Mouse (Mus musculus) myocyte (in vitro differentiated cells): ENCODE data around the gene Hoxd10. TPM values are rescaled to one million over a fixed set of nuclear protein-coding genes. Genes with fewer than 3 reads are reported as not detected.

Experiments
- H3K27me3 ChIP-seq: one replicate; pipeline ENCODE4 v1.6.1; 2011; ENCODE audit not compliant: control insufficient read depth, insufficient read depth, insufficient read length
- H3K36me3 ChIP-seq: one replicate; pipeline ENCODE4 v1.6.1; 2011; ENCODE audit not compliant: control insufficient read depth, insufficient read depth
- H3K4me2 ChIP-seq: one replicate; pipeline ENCODE4 v1.6.1; 2011; ENCODE audit warnings: low read depth, control low read depth
- H3K4me3 ChIP-seq: one replicate; pipeline ENCODE4 v1.5.1; 2011; ENCODE audit warnings: mild to moderate bottlenecking, control low read depth, moderate library complexity
- H3K79me2 ChIP-seq: one replicate; pipeline ENCODE4 v1.6.1; 2011; ENCODE audit not compliant: control insufficient read depth, insufficient read depth
- H3ac ChIP-seq: one replicate; pipeline ENCODE4 v1.6.1; 2011; ENCODE audit not compliant: control insufficient read depth, insufficient read length
- CEBPB ChIP-seq: IDR thresholded peaks from 2 replicates; pipeline ENCODE4 v1.6.1; 2011; ENCODE audit warnings: mild to moderate bottlenecking, moderate library complexity; ENCODE audit not compliant: poor library complexity, insufficient read depth, severe bottlenecking
- E2F4 ChIP-seq: IDR thresholded peaks from one replicate; pipeline ENCODE4 v1.6.1; 2011; ENCODE audit warnings: mild to moderate bottlenecking, control low read depth, moderate library complexity; ENCODE audit not compliant: insufficient read depth
- MAX ChIP-seq: IDR thresholded peaks from one replicate; pipeline ENCODE4 v1.6.1; 2011; ENCODE audit warnings: low read depth, mild to moderate bottlenecking, control low read depth
- MYOD1 ChIP-seq, 3 experiments: IDR thresholded peaks; one replicate each; pipeline ENCODE4 v1.6.1; 2011; ENCODE audit warnings: control low read depth in 2 of 3, low read depth in 2 of 3, mild to moderate bottlenecking in 2 of 3, moderate library complexity in 1 of 3; ENCODE audit not compliant: insufficient read length in 2 of 3, control insufficient read depth in 1 of 3
- MYOG ChIP-seq, 3 experiments: IDR thresholded peaks; one replicate each; pipeline ENCODE4 v1.6.1; 2011; ENCODE audit warnings: control low read depth in 2 of 3, low read depth in 2 of 3, mild to moderate bottlenecking in 2 of 3; ENCODE audit not compliant: insufficient read length in 2 of 3, control insufficient read depth in 1 of 3, insufficient read depth in 1 of 3
- POLR2A ChIP-seq: IDR thresholded peaks from one replicate; pipeline ENCODE4 v1.6.1; 2011; ENCODE audit warnings: low read depth, mild to moderate bottlenecking, control low read depth, moderate library complexity; ENCODE audit not compliant: insufficient read length
- POLR2AphosphoS2 ChIP-seq: IDR thresholded peaks from one replicate; pipeline ENCODE4 v1.6.1; 2011; ENCODE audit warnings: low read depth, control low read depth; ENCODE audit not compliant: insufficient read length
- REST ChIP-seq: IDR thresholded peaks from one replicate; pipeline ENCODE4 v1.6.1; 2011; ENCODE audit warnings: mild to moderate bottlenecking, control low read depth, moderate library complexity; ENCODE audit not compliant: insufficient read depth, insufficient read length
- SRF ChIP-seq: IDR thresholded peaks from one replicate; pipeline ENCODE4 v1.6.1; 2011; ENCODE audit warnings: low read depth; ENCODE audit not compliant: control insufficient read depth, insufficient read length
- TCF12 ChIP-seq: IDR thresholded peaks from one replicate; pipeline ENCODE4 v1.6.1; 2011; ENCODE audit warnings: mild to moderate bottlenecking, control low read depth; ENCODE audit not compliant: poor library complexity, insufficient read depth, severe bottlenecking
- TCF3 ChIP-seq: IDR thresholded peaks from one replicate; pipeline ENCODE4 v1.6.1; 2011; ENCODE audit warnings: low read depth, control low read depth; ENCODE audit not compliant: insufficient read length
- USF1 ChIP-seq: IDR thresholded peaks from one replicate; pipeline ENCODE4 v1.6.1; 2011; ENCODE audit warnings: low read depth, mild to moderate bottlenecking, control low read depth, moderate library complexity
- polyA plus RNA-seq: library from polyadenylated mRNA; unstranded; fragments of >200 nt; fragmentation: generic; extraction: Trizol; gene quantifications from one replicate; pipeline ENCODE4 v1.2.1, GENCODE M21; 2012; ENCODE audit warnings: missing spikeins

Gene Hoxd10
- polyA plus RNA-seq, 1 experiment, result not detected

DNA sequence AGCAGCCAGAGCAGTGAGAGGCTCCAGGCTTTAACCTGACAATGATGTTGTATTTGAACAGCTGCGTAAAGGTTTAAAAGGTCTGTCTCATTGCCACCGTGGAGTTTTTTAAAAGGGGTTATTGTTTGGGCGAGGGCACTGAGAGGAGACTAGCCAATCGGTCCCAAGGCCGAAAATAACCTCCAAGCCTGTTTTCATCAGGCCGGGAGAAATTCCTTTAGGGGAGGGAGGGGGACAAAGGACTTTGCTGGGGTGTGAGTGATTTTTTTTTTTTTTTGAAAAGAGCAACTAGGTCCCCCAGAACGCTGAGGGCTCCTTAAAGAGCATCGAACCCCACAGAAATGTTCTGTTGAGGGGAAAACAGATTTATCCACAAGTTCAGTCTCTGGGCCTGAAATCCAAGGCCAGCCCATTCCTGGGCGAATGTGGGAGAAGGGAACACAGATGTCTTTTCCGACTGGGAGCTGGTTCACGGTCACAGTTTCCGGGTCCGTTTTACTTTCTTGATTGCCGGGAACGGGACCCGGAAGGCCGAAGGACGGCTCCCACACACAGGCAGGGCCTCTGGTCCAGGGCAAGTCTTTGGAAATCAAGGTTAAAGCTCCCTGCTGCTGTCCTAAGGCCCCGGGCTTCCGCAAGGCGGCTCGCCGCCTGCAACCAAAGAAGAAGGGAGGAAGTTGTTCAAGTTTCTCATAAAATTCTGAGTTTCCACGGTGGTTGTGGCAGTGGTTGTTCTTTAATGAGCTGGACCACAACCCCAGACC, 2.0 kb upstream of the Hoxd10 start:
- no peaks in the 10 kb centered on the region for H3K36me3 ChIP-seq
- no peak overlapping the region for H3K4me3 ChIP-seq
- H3K79me2 ChIP-seq, result no peaks in the 10 kb centered on the region
- peaks cover 63% of the 10 kb centered on the region for H3K27me3 ChIP-seq
- TF ChIP-seq MAX, result no peak
- no peak for TF ChIP-seq TCF3
- TF ChIP-seq POLR2AphosphoS2, result no peak
- no peak for TF ChIP-seq USF1
- TF ChIP-seq REST, result no peak
- no peak for TF ChIP-seq E2F4
- TF ChIP-seq CEBPB, result no peak
- no peak overlapping the region for H3K4me2 ChIP-seq
- no peak overlapping the region for H3ac ChIP-seq

DNA sequence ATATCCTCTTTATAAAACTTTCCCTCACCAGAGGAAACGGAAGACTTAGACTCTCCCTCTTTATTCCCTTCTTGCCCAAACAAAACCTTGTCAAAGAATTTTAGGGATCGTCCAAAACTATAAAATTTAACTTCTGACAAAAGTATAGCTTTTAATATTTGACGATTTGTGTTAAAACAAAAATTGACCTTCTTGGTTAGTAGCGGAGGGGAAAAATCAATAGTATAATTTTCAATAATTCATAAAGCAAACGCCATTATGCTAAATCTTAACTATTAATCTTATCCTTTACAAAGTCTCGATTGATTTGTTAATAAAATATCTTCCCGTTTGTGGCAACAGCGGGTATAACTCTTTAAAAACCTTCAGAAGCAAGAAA, 1.4 kb upstream of the Hoxd10 start:
- Histone ChIP-seq H3K4me3 (no peak overlapping the region), H3K4me2 (no peak overlapping the region), H3K27me3 (peaks cover 64% of the 10 kb centered on the region), H3K36me3 (no peaks in the 10 kb centered on the region), H3K79me2 (no peaks in the 10 kb centered on the region), H3ac (no peak overlapping the region)
- TF ChIP-seq TCF12 (no peak), MAX (no peak), TCF3 (no peak)

DNA sequence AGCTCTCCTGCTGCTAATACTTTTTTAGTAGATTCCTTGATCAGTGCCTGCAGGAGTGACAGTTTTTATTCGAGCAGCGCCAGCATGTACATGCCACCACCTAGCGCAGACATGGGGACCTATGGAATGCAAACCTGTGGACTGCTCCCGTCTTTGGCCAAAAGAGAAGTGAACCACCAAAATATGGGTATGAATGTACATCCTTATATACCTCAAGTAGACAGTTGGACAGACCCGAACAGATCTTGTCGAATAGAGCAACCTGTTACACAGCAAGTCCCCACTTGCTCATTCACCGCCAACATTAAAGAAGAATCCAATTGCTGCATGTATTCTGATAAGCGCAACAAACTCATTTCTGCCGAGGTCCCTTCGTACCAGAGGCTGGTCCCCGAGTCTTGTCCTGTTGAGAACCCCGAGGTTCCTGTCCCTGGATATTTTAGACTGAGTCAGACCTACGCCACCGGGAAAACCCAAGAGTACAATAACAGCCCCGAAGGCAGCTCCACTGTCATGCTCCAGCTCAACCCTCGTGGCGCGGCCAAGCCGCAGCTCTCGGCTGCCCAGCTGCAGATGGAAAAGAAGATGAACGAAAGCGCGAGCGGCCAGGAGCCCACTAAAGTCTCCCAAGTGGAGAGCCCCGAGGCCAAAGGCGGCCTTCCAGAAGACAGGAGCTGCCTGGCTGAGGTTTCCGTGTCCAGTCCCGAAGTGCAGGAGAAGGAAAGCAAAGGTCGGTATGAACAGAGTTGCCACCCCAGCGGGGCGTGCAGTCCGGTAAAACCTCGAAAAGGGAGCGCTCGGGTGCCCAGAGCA, 477 bp downstream of the Hoxd10 start:
- no peak for TF ChIP-seq MYOD1 (IDR thresholded peaks at IDR 0.05; ENCODE audit: control insufficient read depth in 1 of 3, insufficient read length in 2 of 3, low read depth in 2 of 3)
- no peak for TF ChIP-seq SRF
- no peak for TF ChIP-seq REST
- TF ChIP-seq POLR2AphosphoS2, result no peak
- TF ChIP-seq TCF12, result no peak
- no peak for TF ChIP-seq MAX
- H3K79me2 ChIP-seq, result no peaks in the 10 kb centered on the region
- H3K36me3 ChIP-seq, result no peaks in the 10 kb centered on the region
- H3K4me3 ChIP-seq, result no peak overlapping the region
- H3K4me2 ChIP-seq, result no peak overlapping the region
- H3K27me3 ChIP-seq, result peaks cover 79% of the 10 kb centered on the region
- no peak overlapping the region for H3ac ChIP-seq

DNA sequence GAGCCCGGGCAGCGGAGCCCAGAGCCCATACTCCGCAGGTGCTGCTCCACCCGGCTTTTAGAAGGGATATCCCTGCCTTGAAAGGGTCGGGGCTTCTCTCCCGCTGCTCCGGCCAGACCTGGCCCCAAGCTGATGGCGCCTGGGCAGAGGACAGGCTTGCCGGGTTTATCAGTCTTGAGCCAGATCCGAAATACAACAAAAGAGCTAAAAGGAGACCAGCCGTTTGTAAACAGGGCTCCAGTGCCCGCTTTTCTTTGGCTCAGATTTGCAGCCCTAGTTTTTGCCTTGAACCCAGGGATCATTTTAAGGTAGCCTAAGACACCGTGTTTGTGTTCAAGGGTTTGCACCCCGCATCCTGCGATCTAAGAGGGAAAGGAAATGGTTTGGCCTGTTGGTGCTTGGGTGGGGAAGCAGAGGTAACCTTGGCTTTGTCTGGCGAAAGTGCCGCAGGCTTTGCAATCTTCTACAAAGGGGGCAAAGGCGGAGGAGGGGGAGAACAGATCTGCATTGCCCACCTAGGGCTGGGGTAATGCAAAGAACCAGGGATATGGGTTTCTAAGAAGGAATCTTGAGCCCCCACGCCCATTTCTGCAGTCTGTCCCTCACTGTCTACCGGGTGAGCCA, 1.2 kb downstream of the Hoxd10 start:
- TF ChIP-seq USF1, result no peak
- TF ChIP-seq TCF12, result no peak
- no peak for TF ChIP-seq POLR2AphosphoS2
- no peak for TF ChIP-seq MYOG (IDR thresholded peaks at IDR 0.05; ENCODE audit: control insufficient read depth in 1 of 3, insufficient read depth in 1 of 3, insufficient read length in 2 of 3, low read depth in 2 of 3)
- no peak for TF ChIP-seq CEBPB
- no peak for TF ChIP-seq E2F4
- TF ChIP-seq REST, result no peak
- TF ChIP-seq MYOD1 (IDR thresholded peaks at IDR 0.05; ENCODE audit: control insufficient read depth in 1 of 3, insufficient read length in 2 of 3, low read depth in 2 of 3), result no peak
- TF ChIP-seq SRF, result no peak
- no peak for TF ChIP-seq MAX
- no peak for TF ChIP-seq TCF3
- no peak for TF ChIP-seq POLR2A
- Histone ChIP-seq H3K27me3 (peaks cover 79% of the 10 kb centered on the region), H3K4me3 (no peak overlapping the region), H3K4me2 (no peak overlapping the region), H3K79me2 (no peaks in the 10 kb centered on the region), H3ac (no peak overlapping the region), H3K36me3 (no peaks in the 10 kb centered on the region)

DNA sequence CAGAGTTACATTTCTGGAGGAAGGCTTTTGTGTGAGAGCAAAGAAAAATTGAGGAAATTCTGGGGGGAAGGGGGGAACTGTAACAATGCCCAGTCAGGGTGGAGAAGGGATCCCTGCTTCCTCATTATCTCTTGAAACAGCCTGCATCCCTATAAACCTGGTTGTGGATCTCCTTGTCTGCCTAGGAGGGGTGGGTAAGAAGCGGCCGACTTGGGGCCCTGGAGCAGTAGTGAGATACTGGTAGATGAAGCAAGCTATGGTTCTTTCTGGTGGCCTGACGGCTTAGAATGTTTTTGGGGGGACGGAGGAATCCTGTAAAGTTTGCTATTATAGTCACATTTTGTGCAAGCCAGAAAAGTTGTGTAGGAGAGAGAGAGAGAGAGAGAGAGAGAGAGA, 1.7 kb downstream of the Hoxd10 start:
- Histone ChIP-seq H3K79me2 (no peaks in the 10 kb centered on the region), H3K27me3 (peaks cover 81% of the 10 kb centered on the region), H3K36me3 (no peaks in the 10 kb centered on the region), H3K4me3 (no peak overlapping the region), H3K4me2 (no peak overlapping the region), H3ac (no peak overlapping the region)
- TF ChIP-seq MYOG (IDR thresholded peaks at IDR 0.05; ENCODE audit: control insufficient read depth in 1 of 3, insufficient read depth in 1 of 3, insufficient read length in 2 of 3, low read depth in 2 of 3), result no peak
